Mouse (Mus musculus) adrenal gland, adult 2 months (tissue): ENCODE data around the gene Polrmt. TPM values are rescaled to one million over a fixed set of nuclear protein-coding genes. Genes with fewer than 3 reads are reported as not detected.
"Not testable (repeated sequence)": the region's sequence is repeated elsewhere in the genome, so short reads cannot be mapped to it uniquely, and the experiment has no call there.

Experiments
- DNase-seq: peaks from one replicate; pipeline ENCODE4 v3.0.0; 2021
- polyA plus RNA-seq: library from polyadenylated mRNA; depleted of rRNA; stranded (reverse); fragments of >200 nt; gene quantifications from 2 replicates; pipeline ENCODE4 v1.2.3, GENCODE M21; 2012
- total RNA-seq, 2 experiments: library from RNA; stranded (reverse); gene quantifications; 2 replicates each; pipeline ENCODE4 v1.2.3; 2021

Gene Polrmt
- total and polyA plus RNA-seq, 3 experiments: 55.4 to 87.6 (median 62.8) TPM

DNA sequence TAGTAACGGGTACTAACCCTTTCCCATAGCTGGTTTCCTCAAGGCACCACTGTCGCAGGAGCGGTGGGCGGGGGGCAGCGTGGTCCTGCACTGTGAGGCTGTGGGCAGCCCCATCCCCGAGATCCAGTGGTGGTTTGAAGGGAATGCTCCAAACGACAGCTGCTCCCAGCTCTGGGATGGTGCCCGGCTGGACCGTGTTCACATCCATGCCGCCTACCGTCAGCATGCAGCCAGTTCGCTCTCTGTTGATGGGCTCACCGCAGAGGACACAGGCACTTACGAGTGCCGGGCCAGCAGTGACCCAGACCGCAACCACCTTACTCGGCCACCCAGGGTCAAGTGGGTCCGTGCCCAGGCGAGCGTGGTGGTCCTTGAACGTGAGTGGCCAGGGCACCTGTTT, 37.7 kb downstream of the Polrmt start:
- DNase-seq: no peak

GRCm38 (mm10) chr10:79707759-79708158, 38.6 kb downstream of the Polrmt start:
- no peak for DNase-seq

DNA sequence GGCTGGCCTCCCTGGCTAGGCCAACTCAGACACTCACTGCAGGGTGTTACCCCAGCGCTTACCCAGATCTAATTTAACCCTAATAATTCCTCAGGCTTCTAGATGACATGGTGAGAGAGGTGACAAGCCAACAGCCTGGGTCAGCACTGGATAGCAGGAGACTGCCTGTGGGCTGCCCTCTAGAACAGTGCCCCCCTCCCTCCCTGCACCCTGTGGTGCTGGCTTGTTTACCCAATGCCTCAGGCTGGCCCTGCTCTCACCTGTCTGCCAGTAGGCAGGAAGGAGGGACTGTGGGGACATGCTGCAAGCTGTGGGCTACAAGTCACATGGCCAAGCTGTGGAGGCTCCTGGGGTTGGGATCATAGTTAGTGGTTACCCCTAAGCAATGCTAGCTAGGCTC, 39.2 kb downstream of the Polrmt start:
- DNase-seq: no peak

GRCm38 (mm10) chr10:79706406-79707094, 39.8 kb downstream of the Polrmt start:
- no peak for DNase-seq

- no peak for DNase-seq
These were observed 40.4 kb downstream of the Polrmt start for GRCm38 (mm10) chr10:79705951-79706350.

GRCm38 (mm10) chr10:79704970-79705360, 41.4 kb downstream of the Polrmt start:
- DNase-seq: no peak

DNA sequence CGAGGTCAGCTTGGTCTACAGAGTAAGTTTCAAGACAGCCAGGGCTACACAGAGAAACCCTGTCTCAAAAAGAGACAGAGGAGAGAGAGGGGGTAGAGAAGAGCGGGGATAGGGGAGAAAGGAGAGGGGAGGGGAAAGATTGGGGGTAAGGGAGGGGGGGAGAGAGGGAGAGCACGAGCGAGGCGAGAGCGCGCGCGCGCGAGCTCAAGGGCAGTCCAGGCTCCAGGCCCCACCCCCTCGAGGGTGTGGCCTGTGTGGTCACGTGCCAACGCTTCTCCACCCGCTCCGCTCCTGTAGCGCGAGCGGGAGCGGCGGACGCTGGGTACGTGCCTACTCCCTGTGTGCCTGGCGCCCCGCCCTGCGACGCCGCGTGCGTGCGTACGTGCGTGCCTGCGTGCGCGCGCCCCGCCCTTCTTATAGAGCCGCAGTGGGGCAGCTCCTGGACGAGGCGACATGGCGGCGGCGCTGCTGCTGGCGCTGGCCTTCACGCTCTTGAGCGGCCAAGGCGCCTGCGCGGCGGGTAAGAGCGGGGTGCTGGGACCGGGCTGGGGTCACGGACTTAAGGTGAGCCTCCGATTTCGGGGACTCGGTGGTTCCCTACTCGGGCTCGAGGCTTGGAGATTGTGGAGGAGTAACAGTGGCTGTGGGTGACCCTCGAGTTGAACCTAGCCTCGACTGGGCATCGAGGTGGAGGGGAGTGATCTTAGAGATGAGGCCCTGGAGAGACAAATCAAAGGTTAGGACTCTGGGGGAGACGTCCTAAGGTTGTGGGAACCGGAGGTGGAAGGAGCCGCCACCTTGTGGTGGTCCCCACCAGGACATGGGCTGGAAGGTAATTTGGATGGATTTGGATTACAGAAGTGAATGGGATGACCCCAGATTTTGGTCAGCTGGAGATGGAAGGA, 42.1 kb downstream of the Polrmt start, which contains the start of gene Bsg:
TSS of gene Bsg (plus strand) at position 427 of the 905 bp plus-strand sequence.
- peak; percentile 99 for DNase-seq

DNA sequence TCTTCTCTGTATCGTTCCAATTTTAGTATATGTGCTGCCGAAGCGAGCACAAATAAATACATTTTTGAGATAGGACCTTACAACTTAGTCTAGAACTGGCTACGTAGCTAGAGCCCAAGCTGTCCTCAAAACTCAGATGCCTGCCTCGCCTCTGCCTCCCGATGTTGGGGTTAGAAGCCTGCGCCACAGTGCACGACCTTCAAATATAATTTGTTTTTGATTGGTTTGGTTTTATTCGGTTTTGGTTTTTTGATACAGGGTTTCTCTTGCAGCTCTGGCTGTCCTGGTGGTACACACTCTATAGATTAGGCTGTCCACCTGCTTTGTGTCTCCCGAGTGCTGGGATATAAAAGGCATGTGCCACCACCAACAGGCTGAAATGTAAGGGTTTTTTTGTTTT, 42.8 kb downstream of the Polrmt start:
- no peak for DNase-seq

- not testable (repeated sequence) for DNase-seq
These were observed 43.4 kb downstream of the Polrmt start for GRCm38 (mm10) chr10:79702970-79703369.

DNA sequence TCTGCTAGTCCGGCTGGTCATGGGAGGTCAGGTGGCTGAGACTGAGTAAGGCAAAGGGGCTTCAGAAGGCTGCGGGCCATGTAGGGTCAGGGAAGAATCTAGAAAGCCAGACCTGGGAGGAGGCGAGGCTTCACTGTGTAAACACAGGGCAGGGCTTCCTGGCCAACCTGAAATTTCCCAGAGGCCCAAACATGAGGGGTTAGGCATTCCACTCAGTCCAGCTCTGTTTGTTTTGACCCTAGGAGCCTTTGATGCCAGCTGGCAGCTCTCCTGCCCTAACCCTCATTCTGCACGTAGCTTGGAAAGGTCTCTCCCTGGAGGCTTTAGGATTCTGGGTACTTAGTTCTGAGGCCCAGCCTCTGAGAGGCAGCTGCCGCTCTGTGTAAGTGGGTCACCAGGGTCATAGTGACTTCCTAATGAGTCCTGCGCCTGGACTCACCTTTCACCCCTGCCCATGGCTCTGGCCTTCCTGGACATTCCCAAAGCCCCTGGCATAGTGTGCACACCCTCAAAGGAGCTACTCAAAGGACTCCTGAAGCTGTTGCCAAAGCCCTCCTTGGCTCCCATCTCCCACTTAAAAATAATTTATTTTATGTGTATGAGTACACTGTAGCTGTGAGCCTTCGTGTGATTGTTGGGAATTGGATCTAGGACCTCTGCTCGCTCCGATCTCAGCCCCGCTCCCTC, 44.8 kb downstream of the Polrmt start:
- DNase-seq: no peak

DNA sequence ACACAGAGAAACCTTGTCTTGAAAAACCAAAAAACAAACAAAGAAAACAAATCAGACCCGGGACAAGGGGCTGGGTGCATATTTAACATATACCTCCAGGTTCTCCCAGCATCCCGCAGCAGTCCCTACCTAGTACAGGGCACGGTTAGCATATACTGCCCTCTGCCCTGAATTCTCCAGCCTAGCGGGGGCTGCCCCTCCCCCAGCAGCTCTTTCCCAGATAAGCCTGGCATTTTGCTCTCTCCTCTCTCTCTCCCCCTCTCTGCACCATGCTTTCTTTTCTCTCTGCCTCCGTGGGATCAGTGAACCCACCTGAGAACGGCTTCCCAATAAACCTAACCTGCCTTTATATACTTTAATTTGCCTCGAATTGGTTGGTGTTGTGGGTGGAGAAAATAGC, 45.7 kb downstream of the Polrmt start:
- DNase-seq: no peak

- DNase-seq: no peak
These were observed 47.9 kb downstream of the Polrmt start for GRCm38 (mm10) chr10:79698459-79698858.

DNA sequence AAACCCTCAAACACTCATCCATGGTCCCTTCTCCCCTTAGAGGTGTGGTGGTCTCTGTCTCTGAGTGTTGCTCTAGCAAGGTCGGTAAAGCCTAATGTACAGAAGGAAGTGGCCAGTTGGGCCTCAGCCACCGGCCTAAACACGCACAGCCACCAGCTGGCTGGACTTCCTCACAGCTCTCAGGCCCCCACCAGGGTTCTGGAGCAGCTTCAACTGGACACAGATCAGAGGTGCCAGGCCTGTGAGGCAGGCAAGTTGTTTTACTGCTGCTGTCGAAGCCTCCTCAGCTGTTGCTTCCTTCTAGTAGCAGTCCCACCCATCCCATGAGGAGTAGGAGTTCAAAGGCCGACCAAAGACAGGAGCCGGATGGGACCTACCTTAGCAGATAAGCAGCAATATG, 48.5 kb downstream of the Polrmt start:
- DNase-seq: no peak

GRCm38 (mm10) chr10:79696129-79696651, 50.2 kb downstream of the Polrmt start:
- no peak for DNase-seq

- peak; percentile 81 for DNase-seq
These were observed 50.9 kb downstream of the Polrmt start for GRCm38 (mm10) chr10:79695231-79696128.

- DNase-seq: no peak
These were observed 52.1 kb downstream of the Polrmt start for GRCm38 (mm10) chr10:79694379-79694655.

DNA sequence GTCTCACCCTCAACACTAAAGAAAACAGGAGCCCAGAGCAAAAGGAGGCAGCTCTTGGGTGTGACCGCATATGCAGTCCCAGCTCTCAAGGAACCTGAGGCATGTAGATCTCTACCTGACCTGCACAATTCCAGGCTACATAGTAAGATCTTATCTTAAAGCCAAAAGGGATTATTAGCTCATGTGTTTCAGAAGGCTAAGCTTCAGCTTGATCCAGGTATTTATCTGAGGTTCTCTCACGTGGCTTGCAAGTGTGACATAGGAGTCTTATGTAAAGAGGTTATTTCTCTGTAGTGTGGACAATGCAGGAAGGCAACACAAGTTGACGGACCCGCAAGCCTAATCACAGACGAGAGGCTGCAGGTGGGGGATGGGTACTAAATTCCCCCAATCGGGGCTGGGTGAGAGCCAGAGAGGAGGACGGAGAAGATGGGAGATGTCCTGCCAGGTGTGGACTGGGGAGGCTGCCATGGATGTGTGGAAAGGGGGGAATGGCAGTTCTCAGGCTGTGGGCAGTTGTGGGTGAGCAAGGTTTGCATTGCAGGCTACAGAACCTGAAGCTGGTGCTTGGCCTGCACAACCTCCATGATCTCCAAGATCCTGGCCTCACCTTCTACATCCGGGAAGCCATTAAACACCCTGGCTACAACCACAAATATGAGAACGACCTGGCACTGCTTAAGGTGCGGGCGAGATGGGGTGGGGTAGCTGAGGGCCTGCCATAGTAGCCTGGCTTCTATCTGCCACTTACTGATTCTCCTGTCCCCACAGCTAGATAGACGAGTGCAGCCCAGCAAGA, 52.6 kb downstream of the Polrmt start:
- DNase-seq: peak; percentile 6

GRCm38 (mm10) chr10:79691986-79692548, 54.3 kb downstream of the Polrmt start:
- no peak for DNase-seq

DNA sequence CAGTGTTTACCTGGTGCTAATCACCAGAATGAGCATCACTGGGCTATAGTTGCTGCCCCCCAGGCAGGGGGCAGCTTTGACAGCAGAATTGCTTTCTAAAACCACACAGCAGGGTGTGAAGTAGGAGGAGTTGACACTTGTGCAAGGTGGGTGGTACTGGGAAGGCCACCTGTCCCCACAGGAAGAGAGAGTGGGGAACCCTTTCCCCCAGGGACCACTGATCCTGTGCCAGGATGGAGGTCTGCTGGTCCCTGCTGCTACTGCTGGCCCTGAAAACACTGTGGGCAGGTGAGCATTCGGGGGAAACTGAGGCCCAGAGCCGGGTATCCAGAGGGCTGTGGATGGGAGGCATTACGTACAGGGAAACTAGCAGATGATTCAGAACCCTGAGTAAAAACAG, 57.2 kb downstream of the Polrmt start:
- DNase-seq: no peak

DNA sequence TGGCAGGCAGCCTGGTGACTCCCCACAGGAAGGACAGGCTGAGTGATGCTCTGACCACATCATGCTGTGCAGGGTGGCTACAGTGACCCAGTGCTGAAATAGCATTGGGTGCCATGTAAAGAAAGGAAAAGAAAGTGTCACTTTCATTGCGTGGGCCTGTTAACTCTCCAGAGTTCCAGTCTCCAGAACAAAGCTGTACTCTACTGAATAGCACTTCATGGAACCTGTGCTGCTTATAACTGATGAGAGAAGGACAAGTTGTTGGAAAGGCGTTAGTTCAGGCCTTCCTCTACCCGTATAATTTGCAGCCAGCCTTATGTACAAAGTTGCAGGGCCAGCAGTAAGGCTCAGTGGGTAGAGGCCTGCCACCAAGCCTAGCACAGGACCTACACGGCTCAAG, 57.7 kb downstream of the Polrmt start, which contains the start of gene Gzmm:
TSS of gene Gzmm (plus strand) at position 301 of the 400 bp plus-strand sequence.
- no peak for DNase-seq
